Mouse (Mus musculus): Measurements from ENCODE around the gene Gls2.
"Not testable (repeated sequence)": the region's sequence is repeated elsewhere in the genome, so short reads cannot be mapped to it uniquely, and the experiment has no call there.

Gls2 gene

GRCm38 (mm10) chr10:128194024-128194550, at the start of gene Gls2:
Gene Gls2 (plus strand): TSS chr10:128194457.
- peak; percentile 95 to 97 for DNase-seq (ENCODE audit: low spot score in 2 of 2)

- peak in 1 of 2 experiments; percentile 61 for DNase-seq (ENCODE audit: low spot score in 2 of 2)
These were observed 49.3 kb upstream of the Gls2 start for GRCm38 (mm10) chr10:128144961-128145360.

- DNase-seq (ENCODE audit: low spot score in 2 of 2), result no peak
These were observed 45.4 kb upstream of the Gls2 start for GRCm38 (mm10) chr10:128148789-128149365.

- peak; percentile 68 to 88 for DNase-seq (ENCODE audit: low spot score in 2 of 2)
These were observed 44.7 kb upstream of the Gls2 start for GRCm38 (mm10) chr10:128149592-128149991.

GRCm38 (mm10) chr10:128150941-128151340, 43.3 kb upstream of the Gls2 start:
- peak in 1 of 2 experiments; percentile 72 for DNase-seq (ENCODE audit: low spot score in 2 of 2)

- DNase-seq (ENCODE audit: low spot score in 2 of 2), result no peak
These were observed 40.3 kb upstream of the Gls2 start for GRCm38 (mm10) chr10:128153978-128154377.

- not testable (repeated sequence) for DNase-seq (ENCODE audit: low spot score in 2 of 2)
These were observed 28.5 kb upstream of the Gls2 start for GRCm38 (mm10) chr10:128165726-128166125.

- DNase-seq (ENCODE audit: low spot score in 2 of 2), result no peak
These were observed 27.2 kb upstream of the Gls2 start for GRCm38 (mm10) chr10:128167091-128167490.

GRCm38 (mm10) chr10:128171348-128171747, 22.9 kb upstream of the Gls2 start:
- not testable (repeated sequence) for DNase-seq (ENCODE audit: low spot score in 2 of 2)

GRCm38 (mm10) chr10:128175302-128175701, 19.0 kb upstream of the Gls2 start:
- DNase-seq (ENCODE audit: low spot score in 2 of 2), result no peak

- peak; percentile 38 to 63 for DNase-seq (ENCODE audit: low spot score in 2 of 2)
These were observed 18.1 kb upstream of the Gls2 start for GRCm38 (mm10) chr10:128175996-128176755.

GRCm38 (mm10) chr10:128177316-128177715, 16.9 kb upstream of the Gls2 start:
- no peak for DNase-seq (ENCODE audit: low spot score in 2 of 2)

GRCm38 (mm10) chr10:128179989-128180388, 14.3 kb upstream of the Gls2 start, which contains the start of gene Rbms2:
Gene Rbms2 (minus strand): TSS chr10:128180297.
- peak in 1 of 2 experiments; percentile 13 for DNase-seq (ENCODE audit: low spot score in 2 of 2)

GRCm38 (mm10) chr10:128184296-128184695, 10.0 kb upstream of the Gls2 start:
- no peak for DNase-seq (ENCODE audit: low spot score in 2 of 2)

- DNase-seq (ENCODE audit: low spot score in 2 of 2), result no peak
These were observed 8.8 kb upstream of the Gls2 start for GRCm38 (mm10) chr10:128185277-128185940.

- peak; percentile 65 to 82 for DNase-seq (ENCODE audit: low spot score in 2 of 2)
These were observed 8.3 kb upstream of the Gls2 start for GRCm38 (mm10) chr10:128185959-128186358.

GRCm38 (mm10) chr10:128187181-128187605, 7.1 kb upstream of the Gls2 start:
- DNase-seq (ENCODE audit: low spot score in 2 of 2), result no peak

GRCm38 (mm10) chr10:128188242-128188877, 5.9 kb upstream of the Gls2 start:
- DNase-seq (ENCODE audit: low spot score in 2 of 2), result peak; percentile 53 to 67

GRCm38 (mm10) chr10:128191472-128191871, 2.8 kb upstream of the Gls2 start:
- no peak for DNase-seq (ENCODE audit: low spot score in 2 of 2)

GRCm38 (mm10) chr10:128192030-128192766, 2.1 kb upstream of the Gls2 start:
- DNase-seq (ENCODE audit: low spot score in 2 of 2), result not testable (repeated sequence)

GRCm38 (mm10) chr10:128193113-128193512, 1.1 kb upstream of the Gls2 start:
- DNase-seq (ENCODE audit: low spot score in 2 of 2), result no peak
